Mouse (Mus musculus): ENCODE measurements at regions not wholly inside any gene's neighbourhood (a gene's known extent, or its start where the extent isn't known, plus 50 kb on each side); places are given as distances from the start of the nearest gene placed in this dataset.
A peak's percentile ranks its signal among the peaks of the same experiment; 100 is the strongest.
"Not testable (repeated sequence)": the region's sequence is repeated elsewhere in the genome, so short reads cannot be mapped to it uniquely, and the experiment has no call there.

GRCm38 (mm10) chr10:53482919-53483318, 103.2 kb upstream of the Cep85l start:
- DNase-seq (ENCODE audit: low read depth), result peak; percentile 79

GRCm38 (mm10) chr10:53470200-53470599, 90.5 kb upstream of the Cep85l start:
- DNase-seq (ENCODE audit: low read depth), result no peak

- DNase-seq (ENCODE audit: low read depth), result no peak
Measured at GRCm38 (mm10) chr10:53469611-53470010, 89.9 kb upstream of the Cep85l start.

GRCm38 (mm10) chr10:53468293-53468545, 88.5 kb upstream of the Cep85l start:
- no peak for DNase-seq (ENCODE audit: low read depth)

- DNase-seq (ENCODE audit: low read depth), result no peak
Measured at GRCm38 (mm10) chr10:53467472-53468292, 87.9 kb upstream of the Cep85l start.

- DNase-seq (ENCODE audit: low read depth), result peak; percentile 66
Measured at GRCm38 (mm10) chr10:53466851-53467250, 87.1 kb upstream of the Cep85l start.

- no peak for DNase-seq (ENCODE audit: low read depth)
Measured at GRCm38 (mm10) chr10:53466261-53466660, 86.5 kb upstream of the Cep85l start.

GRCm38 (mm10) chr10:53464581-53464980, 84.8 kb upstream of the Cep85l start:
- DNase-seq (ENCODE audit: low read depth), result no peak

GRCm38 (mm10) chr10:53464006-53464405, 84.3 kb upstream of the Cep85l start:
- no peak for DNase-seq (ENCODE audit: low read depth)

- no peak for DNase-seq (ENCODE audit: low read depth)
Measured at GRCm38 (mm10) chr10:53463471-53463870, 83.7 kb upstream of the Cep85l start.

GRCm38 (mm10) chr10:53462449-53463308, 82.9 kb upstream of the Cep85l start:
- DNase-seq (ENCODE audit: low read depth), result no peak

GRCm38 (mm10) chr10:53461070-53461781, 81.5 kb upstream of the Cep85l start:
- no peak for DNase-seq (ENCODE audit: low read depth)

GRCm38 (mm10) chr10:53459706-53460105, 80.0 kb upstream of the Cep85l start:
- not testable (repeated sequence) for DNase-seq (ENCODE audit: low read depth)

GRCm38 (mm10) chr10:53456027-53456713, 76.4 kb upstream of the Cep85l start:
- no peak for DNase-seq (ENCODE audit: low read depth)

- DNase-seq (ENCODE audit: low read depth), result no peak
Measured at GRCm38 (mm10) chr10:53444789-53445188, 65.0 kb upstream of the Cep85l start.

GRCm38 (mm10) chr10:53443443-53443842, 63.7 kb upstream of the Cep85l start:
- no peak for DNase-seq (ENCODE audit: low read depth)

GRCm38 (mm10) chr10:53442912-53443311, 63.2 kb upstream of the Cep85l start:
- DNase-seq (ENCODE audit: low read depth), result no peak

GRCm38 (mm10) chr10:53440251-53440650, 60.5 kb upstream of the Cep85l start:
- DNase-seq (ENCODE audit: low read depth), result no peak

- DNase-seq (ENCODE audit: low read depth), result no peak
Measured at GRCm38 (mm10) chr10:53438388-53438787, 58.6 kb upstream of the Cep85l start.

GRCm38 (mm10) chr10:53437724-53438123, 58.0 kb upstream of the Cep85l start:
- no peak for DNase-seq (ENCODE audit: low read depth)

- no peak for DNase-seq (ENCODE audit: low read depth)
Measured at GRCm38 (mm10) chr10:53436023-53436475, 56.3 kb upstream of the Cep85l start.
